Mouse (Mus musculus) activated CD4-positive, CD25-positive, alpha-beta regulatory T cell (primary cell): ENCODE data around the gene Neil3. TPM values are rescaled to one million over a fixed set of nuclear protein-coding genes. Genes with fewer than 3 reads are reported as not detected.

ENCODE experiments used
- polyA plus RNA-seq, 2 experiments: library from polyadenylated mRNA; unstranded; fragments of 100-300 nt; shearing (Covaris generic); gene quantifications; one replicate each; pipeline ENCODE4 v1.2.1; 2017

The Neil3 gene
- polyA plus RNA-seq, result 1 to 10 TPM; 8.1 to 8.3 TPM

DNA sequence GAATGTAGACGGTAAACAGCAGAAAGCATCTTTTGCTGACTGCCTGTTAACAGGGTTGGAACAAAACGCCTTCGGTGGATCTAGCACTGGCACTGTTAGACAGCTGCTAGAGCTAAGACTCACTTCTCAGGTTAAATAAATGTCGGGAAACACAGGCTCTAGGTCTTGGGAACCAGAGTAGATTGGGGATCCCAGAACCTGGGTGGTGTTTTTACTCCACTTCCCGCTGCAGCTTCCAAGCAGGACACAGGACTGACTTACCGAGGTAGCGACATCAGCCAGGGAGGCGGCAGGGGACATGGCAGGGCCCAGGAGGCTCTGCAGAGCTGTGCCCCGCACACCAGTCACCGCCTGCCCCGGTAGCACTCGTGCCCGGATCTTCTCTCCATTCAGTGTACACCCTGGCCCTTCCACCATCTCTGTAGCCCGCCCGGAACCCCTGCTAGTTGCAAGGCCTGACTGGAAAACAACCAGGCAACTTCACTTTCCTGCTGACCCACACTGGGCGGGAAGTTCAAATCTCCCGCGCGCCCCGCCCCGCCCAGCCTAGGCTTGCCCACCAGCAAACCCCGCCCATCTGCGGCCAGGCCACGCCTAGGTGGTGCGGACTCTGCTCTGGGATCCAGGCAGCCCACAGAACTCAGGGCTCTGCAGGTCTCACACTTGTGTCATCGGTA, at the start of gene Neil3:
Gene Neil3 (minus strand): TSS at position 571 of the 677 bp plus-strand sequence.

Other genes with a start within 250 kb of the Neil3 start
- gene Aga, start 127.3 kb downstream of the Neil3 start, polyA plus RNA-seq, result 10 to 100 TPM; 36.0 to 36.2 TPM